Mouse (Mus musculus) kidney, adult 2 months (tissue): ENCODE data around the gene Anxa6.

Experiments used
- CTCF ChIP-seq: fragments of 200-500 bp; conservative IDR thresholded peaks from 2 replicates; pipeline ENCODE4 v1.5.1; 2011; ENCODE audit warnings: low read depth, mild to moderate bottlenecking, control low read depth, low read length, moderate library complexity, mixed read lengths; ENCODE audit not compliant: insufficient read depth, insufficient read length
- POLR2A ChIP-seq: fragments of 200-500 bp; IDR thresholded peaks from one replicate; pipeline ENCODE4 v1.6.1; 2011; ENCODE audit warnings: low read depth, low read length, control low read depth

DNA sequence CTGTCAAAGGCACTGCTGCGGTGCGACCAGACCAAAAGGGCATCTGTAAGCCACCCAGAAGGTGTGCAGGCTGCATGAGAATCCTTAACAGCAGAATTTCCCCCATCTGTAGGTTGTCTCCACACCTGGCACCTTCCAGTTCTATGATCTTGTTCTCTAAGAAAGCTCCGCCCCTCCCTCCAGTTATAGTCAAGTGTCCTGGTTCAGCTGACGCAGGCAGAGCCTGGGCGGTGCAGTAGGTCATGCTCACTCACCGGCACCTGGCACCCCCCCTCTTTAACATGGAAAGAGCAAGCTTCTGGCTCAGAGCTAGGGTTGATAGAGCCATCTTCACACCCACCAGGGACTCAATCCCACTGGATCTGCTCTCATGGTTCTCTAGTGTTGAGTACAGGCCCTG is 104.0 kb downstream of the Anxa6 start:
- no peak for TF ChIP-seq CTCF
- no peak for TF ChIP-seq POLR2A
